Mouse (Mus musculus) thymus, adult 2 months (tissue): Measurements from ENCODE around the gene Klhl10.

Experiments
- CTCF ChIP-seq: fragments of 200-500 bp; IDR thresholded peaks from 2 replicates; pipeline ENCODE4 v1.5.1; 2012; ENCODE audit warnings: mild to moderate bottlenecking, control low read depth, low read length, moderate library complexity, borderline replicate concordance; ENCODE audit not compliant: control insufficient read depth, poor library complexity, insufficient read depth; ENCODE audit errors: extremely low read depth
- POLR2A ChIP-seq: fragments of 200-500 bp; IDR thresholded peaks from 2 replicates; pipeline ENCODE4 v1.6.1; 2012; ENCODE audit warnings: mild to moderate bottlenecking, low read length, control low read depth, moderate library complexity; ENCODE audit not compliant: control insufficient read depth, poor library complexity, insufficient read depth; ENCODE audit errors: extremely low read depth

GRCm38 (mm10) chr11:100397600-100398389 lies 43.9 kb upstream of the Klhl10 start, which contains the start of gene Jup:
- TF ChIP-seq CTCF (0 out of 2 replicates have a peak, but pooled peaks have one; percentile 6), POLR2A (peak; percentile 71; the same call in 1 of the 2 replicates)
